Mouse (Mus musculus): ENCODE results near the gene 4933428M09Rik. TPM values are rescaled to one million over a fixed set of nuclear protein-coding genes. Genes with fewer than 3 reads are reported as not detected.

Gene 4933428M09Rik
- total RNA-seq, 2 experiments from 2014 or later = not detected

DNA sequence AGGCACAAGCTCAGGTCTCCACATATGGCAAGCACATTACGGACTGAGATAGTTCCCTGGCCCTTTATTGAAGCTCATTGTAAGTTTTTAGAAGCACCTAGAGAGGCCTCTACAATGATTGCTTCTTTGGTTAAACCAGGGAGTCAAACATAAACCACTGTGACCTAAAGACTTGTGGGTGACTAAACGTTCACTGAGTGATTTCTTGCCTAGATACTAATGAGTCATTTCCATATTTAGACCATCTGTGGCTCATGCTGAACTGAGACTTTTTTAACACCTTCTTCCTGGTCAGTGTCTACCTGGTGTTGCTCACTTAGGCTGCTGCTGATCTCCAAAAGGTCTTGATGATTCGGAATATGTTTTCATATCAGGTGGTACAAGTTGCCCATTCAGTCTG is 42.9 kb downstream of the 4933428M09Rik start:
- intact Hi-C loops (cut with DNase I) = no loop called here
- DNase-seq (ENCODE audit: extremely low spot score in 1 of 2, low spot score in 2 of 2) = no peak
- no peak overlapping the region for H3K27ac ChIP-seq
- TF ChIP-seq CTCF (IDR thresholded peaks at IDR 0.05) = no peak
- H3K4me3 ChIP-seq = no peak overlapping the region

Other genes starting within 250 kb of the 4933428M09Rik start
- not detected for gene Serpina7, start 94.0 kb upstream of the 4933428M09Rik start, total RNA-seq (2021)
- not detected for gene 4930513O06Rik, start 93.0 kb upstream of the 4933428M09Rik start, total RNA-seq (2021)
- gene Mum1l1, start 30.8 kb downstream of the 4933428M09Rik start, total RNA-seq (2021) = 1 to 10 TPM; 2.2 to 3.0 TPM
- not detected for gene Trap1a, start 154.5 kb downstream of the 4933428M09Rik start, total RNA-seq (2021)

Data from left cerebral cortex, adult 2 months (tissue).